Mouse (Mus musculus): ENCODE measurements around the gene Unc5b. TPM values are rescaled to one million over a fixed set of nuclear protein-coding genes. Genes with fewer than 3 reads are reported as not detected.

Unc5b gene
- polyA plus RNA-seq, 1 experiment from 2014 or later = 17.9 TPM

- Histone ChIP-seq H3K9me3 (no peaks in the 10 kb centered on the region), H3K4me3 (peak overlapping the region; percentile 95), H3K4me1 (peaks cover 81% of the 10 kb centered on the region), H3K27me3 (ENCODE audit: insufficient read depth, poor library complexity, severe bottlenecking) (peaks cover 16% of the 10 kb centered on the region), H3K36me3 (peaks cover 3% of the 10 kb centered on the region), H3K27ac (peak overlapping the region; percentile 98)
- WGBS = 35% methylated on average over 17 of the region's 17 CpGs
- no peak for DNase-seq (ENCODE audit: low spot score)
Measured at GRCm38 (mm10) chr10:60827901-60828670, 3.3 kb downstream of the Unc5b start.

GRCm38 (mm10) chr10:60827266-60827665, 4.1 kb downstream of the Unc5b start:
- Histone ChIP-seq H3K36me3 (peaks cover 3% of the 10 kb centered on the region), H3K9me3 (no peaks in the 10 kb centered on the region), H3K27ac (peak overlapping the region; percentile 98), H3K4me3 (peak overlapping the region; percentile 95), H3K27me3 (ENCODE audit: insufficient read depth, poor library complexity, severe bottlenecking) (peaks cover 8% of the 10 kb centered on the region; the same call in 1 of the 2 replicates), H3K4me1 (peaks cover 83% of the 10 kb centered on the region)
- 22% methylated on average over 5 of the region's 5 CpGs for WGBS
- no peak for DNase-seq (ENCODE audit: low spot score)

- WGBS = 2% methylated on average over 34 of the region's 34 CpGs
- H3K4me3 ChIP-seq = peak overlapping the region; percentile 95
- H3K36me3 ChIP-seq = peaks cover 3% of the 10 kb centered on the region
- peaks cover 85% of the 10 kb centered on the region for H3K4me1 ChIP-seq
- H3K27ac ChIP-seq = peak overlapping the region; percentile 98
- DNase-seq (ENCODE audit: low spot score) = no peak
- H3K9me3 ChIP-seq = no peaks in the 10 kb centered on the region
- H3K27me3 ChIP-seq (ENCODE audit: insufficient read depth, poor library complexity, severe bottlenecking) = peaks cover 8% of the 10 kb centered on the region; the same call in 1 of the 2 replicates
Measured at GRCm38 (mm10) chr10:60826461-60827237, 4.7 kb downstream of the Unc5b start.

GRCm38 (mm10) chr10:60825955-60826354, 5.4 kb downstream of the Unc5b start:
- peaks cover 3% of the 10 kb centered on the region; the same call in 1 of the 2 replicates for H3K36me3 ChIP-seq
- peak overlapping the region; percentile 95 for H3K4me3 ChIP-seq
- WGBS = 43% methylated on average over 6 of the region's 6 CpGs
- peaks cover 8% of the 10 kb centered on the region; the same call in 1 of the 2 replicates for H3K27me3 ChIP-seq (ENCODE audit: insufficient read depth, poor library complexity, severe bottlenecking)
- peak overlapping the region; percentile 98 for H3K27ac ChIP-seq
- no peak for DNase-seq (ENCODE audit: low spot score)
- H3K4me1 ChIP-seq = peaks cover 92% of the 10 kb centered on the region
- no peaks in the 10 kb centered on the region for H3K9me3 ChIP-seq

GRCm38 (mm10) chr10:60823744-60824143, 7.6 kb downstream of the Unc5b start:
- whole genome bisulfite sequencing = 23% methylated on average over 8 of the region's 8 CpGs
- H3K9me3 ChIP-seq = no peaks in the 10 kb centered on the region
- H3K4me1 ChIP-seq = peaks cover 100% of the 10 kb centered on the region
- H3K4me3 ChIP-seq = no peak overlapping the region
- no peaks in the 10 kb centered on the region for H3K27me3 ChIP-seq (ENCODE audit: insufficient read depth, poor library complexity, severe bottlenecking)
- peaks cover 3% of the 10 kb centered on the region; the same call in 1 of the 2 replicates for H3K36me3 ChIP-seq
- DNase-seq (ENCODE audit: low spot score) = no peak
- H3K27ac ChIP-seq = peak overlapping the region; percentile 98

- no peak for DNase-seq (ENCODE audit: low spot score)
- Histone ChIP-seq H3K27me3 (ENCODE audit: insufficient read depth, poor library complexity, severe bottlenecking) (no peaks in the 10 kb centered on the region), H3K4me1 (peaks cover 100% of the 10 kb centered on the region), H3K4me3 (peak overlapping the region; percentile 25), H3K27ac (peak overlapping the region; percentile 98), H3K36me3 (no peaks in the 10 kb centered on the region; the same call in 1 of the 2 replicates), H3K9me3 (no peaks in the 10 kb centered on the region)
- 39% methylated on average over 17 of the region's 17 CpGs for WGBS
Measured at GRCm38 (mm10) chr10:60822641-60823425, 8.5 kb downstream of the Unc5b start.

GRCm38 (mm10) chr10:60821736-60822358, 9.5 kb downstream of the Unc5b start:
- 0 out of 2 replicates have a peak overlapping the region, but pooled peaks have one; percentile 3 for H3K4me3 ChIP-seq
- DNase-seq (ENCODE audit: low spot score) = no peak
- no peaks in the 10 kb centered on the region for H3K36me3 ChIP-seq
- no peaks in the 10 kb centered on the region for H3K27me3 ChIP-seq (ENCODE audit: insufficient read depth, poor library complexity, severe bottlenecking)
- peaks cover 100% of the 10 kb centered on the region for H3K4me1 ChIP-seq
- H3K9me3 ChIP-seq = no peaks in the 10 kb centered on the region
- peak overlapping the region; percentile 98 for H3K27ac ChIP-seq
- 24% methylated on average over 7 of the region's 7 CpGs for WGBS

GRCm38 (mm10) chr10:60821311-60821710, 10.1 kb downstream of the Unc5b start:
- H3K27me3 ChIP-seq (ENCODE audit: insufficient read depth, poor library complexity, severe bottlenecking) = no peaks in the 10 kb centered on the region
- H3K27ac ChIP-seq = peak overlapping the region; percentile 98
- no peak overlapping the region for H3K4me3 ChIP-seq
- no peak for DNase-seq (ENCODE audit: low spot score)
- H3K4me1 ChIP-seq = peaks cover 100% of the 10 kb centered on the region
- no peaks in the 10 kb centered on the region for H3K36me3 ChIP-seq
- no peaks in the 10 kb centered on the region for H3K9me3 ChIP-seq

- no peak for DNase-seq (ENCODE audit: low spot score)
- 80% methylated on average over 11 of the region's 11 CpGs for WGBS
- Histone ChIP-seq H3K9me3 (no peaks in the 10 kb centered on the region), H3K4me1 (peaks cover 100% of the 10 kb centered on the region), H3K27ac (peak overlapping the region; percentile 98), H3K4me3 (no peak overlapping the region), H3K36me3 (no peaks in the 10 kb centered on the region), H3K27me3 (ENCODE audit: insufficient read depth, poor library complexity, severe bottlenecking) (no peaks in the 10 kb centered on the region)
Measured at GRCm38 (mm10) chr10:60820552-60820951, 10.8 kb downstream of the Unc5b start.

GRCm38 (mm10) chr10:60819654-60820192, 11.7 kb downstream of the Unc5b start:
- Histone ChIP-seq H3K27me3 (ENCODE audit: insufficient read depth, poor library complexity, severe bottlenecking) (no peaks in the 10 kb centered on the region), H3K36me3 (no peaks in the 10 kb centered on the region), H3K27ac (peak overlapping the region; percentile 98), H3K4me1 (peaks cover 100% of the 10 kb centered on the region), H3K9me3 (no peaks in the 10 kb centered on the region), H3K4me3 (no peak overlapping the region)
- DNase-seq (ENCODE audit: low spot score) = no peak
- WGBS = 73% methylated on average over 12 of the region's 12 CpGs

- Histone ChIP-seq H3K27me3 (ENCODE audit: insufficient read depth, poor library complexity, severe bottlenecking) (no peaks in the 10 kb centered on the region), H3K9me3 (no peaks in the 10 kb centered on the region), H3K27ac (peak overlapping the region; percentile 98), H3K4me3 (no peak overlapping the region), H3K36me3 (no peaks in the 10 kb centered on the region), H3K4me1 (peaks cover 100% of the 10 kb centered on the region)
- WGBS = 33% methylated on average over 5 of the region's 5 CpGs
- no peak for DNase-seq (ENCODE audit: low spot score)
Measured at GRCm38 (mm10) chr10:60819179-60819578, 12.2 kb downstream of the Unc5b start.

GRCm38 (mm10) chr10:60818708-60819107, 12.7 kb downstream of the Unc5b start:
- H3K27ac ChIP-seq = peak overlapping the region; percentile 98
- no peak overlapping the region for H3K4me3 ChIP-seq
- H3K36me3 ChIP-seq = no peaks in the 10 kb centered on the region
- H3K4me1 ChIP-seq = peaks cover 100% of the 10 kb centered on the region
- no peaks in the 10 kb centered on the region for H3K27me3 ChIP-seq (ENCODE audit: insufficient read depth, poor library complexity, severe bottlenecking)
- H3K9me3 ChIP-seq = no peaks in the 10 kb centered on the region
- 75% methylated on average over 7 of the region's 7 CpGs for WGBS
- DNase-seq (ENCODE audit: low spot score) = no peak

Data from heart, embryonic 10.5 days (tissue).